Mouse (Mus musculus): ENCODE measurements around the gene Sh2d7. TPM values are rescaled to one million over a fixed set of nuclear protein-coding genes. Genes with fewer than 3 reads are reported as not detected.
"Not testable (repeated sequence)": the region's sequence is repeated elsewhere in the genome, so short reads cannot be mapped to it uniquely, and the experiment has no call there.

Sh2d7 gene
- polyA plus RNA-seq, 1 experiment from 2014 or later: not detected

GRCm38 (mm10) chr9:54593652-54594051 is 54.9 kb downstream of the Sh2d7 start:
- ATAC-seq (ENCODE audit: low FRiP score, low TSS enrichment): not testable (repeated sequence)
- H3K36me3 ChIP-seq (ENCODE audit: insufficient read depth, low read length): peaks cover 57% of the 10 kb centered on the region
- 80% methylated on average over 4 of the region's 4 CpGs for WGBS

More at GRCm38 (mm10) chr9:54593652-54594051, 54.9 kb downstream of the Sh2d7 start:
- not testable (repeated sequence) for H3K4me2 ChIP-seq (replicated peaks; ENCODE audit: low read depth, low read length); H3K27ac ChIP-seq (ENCODE audit: low read length); H3K4me1 ChIP-seq (ENCODE audit: insufficient read depth, low read length); H3K4me3 ChIP-seq (ENCODE audit: low read length); H3K27me3 ChIP-seq (ENCODE audit: insufficient read depth, low read length); H3K9me3 ChIP-seq (ENCODE audit: low read length); H3K9ac ChIP-seq (replicated peaks; ENCODE audit: low read length)

Other genes starting within 250 kb of the Sh2d7 start
- 4.7 and 5.7 TPM in 2 replicates for gene Dmxl2, start 37.4 kb upstream of the Sh2d7 start, polyA plus RNA-seq (2015; fragmentation: Nextera tagmentation; extraction: Ambion mirVana)
- gene Cib2, start 21.2 kb downstream of the Sh2d7 start, polyA plus RNA-seq (2015; fragmentation: Nextera tagmentation; extraction: Ambion mirVana): 15.8 and 15.9 TPM in 2 replicates
- 167 and 174 TPM in 2 replicates for gene Idh3a, start 47.4 kb downstream of the Sh2d7 start, polyA plus RNA-seq (2015; fragmentation: Nextera tagmentation; extraction: Ambion mirVana)
- 3.3 and 4.4 TPM in 2 replicates for gene Acsbg1, start 122.9 kb downstream of the Sh2d7 start, polyA plus RNA-seq (2015; fragmentation: Nextera tagmentation; extraction: Ambion mirVana)
- gene Dnaja4, start 159.9 kb downstream of the Sh2d7 start, polyA plus RNA-seq (2015; fragmentation: Nextera tagmentation; extraction: Ambion mirVana): 3.1 and 3.7 TPM in 2 replicates
- 149 and 153 TPM in 2 replicates for gene Wdr61, start 195.5 kb downstream of the Sh2d7 start, polyA plus RNA-seq (2015; fragmentation: Nextera tagmentation; extraction: Ambion mirVana)
- gene Crabp1, start 225.8 kb downstream of the Sh2d7 start, polyA plus RNA-seq (2015; fragmentation: Nextera tagmentation; extraction: Ambion mirVana): 53.8 and 62.5 TPM in 2 replicates

Measured in kidney, embryonic 16.5 days (tissue).